Mouse (Mus musculus): ENCODE results near the gene Avpr2. TPM values are rescaled to one million over a fixed set of nuclear protein-coding genes. Genes with fewer than 3 reads are reported as not detected.

The Avpr2 gene
- polyA plus RNA-seq, 1 experiment, result not detected

DNA sequence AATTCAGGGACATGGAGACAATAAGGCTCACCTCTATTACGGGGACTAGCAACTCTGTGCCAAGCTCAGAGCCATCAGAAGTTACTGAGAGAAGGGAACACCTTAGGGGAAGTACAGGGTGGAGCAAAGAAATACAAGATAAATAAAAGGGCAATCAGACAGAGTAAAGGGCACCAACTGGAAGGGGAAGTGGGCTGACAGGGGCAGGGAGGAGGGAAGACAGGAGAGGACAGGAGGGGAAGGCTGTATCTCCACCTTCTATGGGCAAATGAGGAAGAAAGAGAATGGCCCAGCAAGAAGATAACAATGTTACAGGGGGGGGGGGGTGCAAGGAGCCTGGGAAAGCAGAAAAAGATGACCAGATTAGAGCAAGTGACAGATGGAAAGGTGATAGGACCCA lies 14.9 kb upstream of the Avpr2 start:
- Histone ChIP-seq H3K4me1 (ENCODE audit: control insufficient read depth, insufficient read depth, low read length) (no peaks in the 10 kb centered on the region), H3K4me3 (ENCODE audit: insufficient read depth, low read length) (no peak overlapping the region), H3K27ac (ENCODE audit: insufficient read depth, low read length) (no peak overlapping the region)
- TF ChIP-seq CTCF (IDR thresholded peaks at IDR 0.05; ENCODE audit: borderline replicate concordance, insufficient read depth, low read length) (no peak), POLR2A (IDR thresholded peaks at IDR 0.05; ENCODE audit: low read depth, low read length) (no peak)

DNA sequence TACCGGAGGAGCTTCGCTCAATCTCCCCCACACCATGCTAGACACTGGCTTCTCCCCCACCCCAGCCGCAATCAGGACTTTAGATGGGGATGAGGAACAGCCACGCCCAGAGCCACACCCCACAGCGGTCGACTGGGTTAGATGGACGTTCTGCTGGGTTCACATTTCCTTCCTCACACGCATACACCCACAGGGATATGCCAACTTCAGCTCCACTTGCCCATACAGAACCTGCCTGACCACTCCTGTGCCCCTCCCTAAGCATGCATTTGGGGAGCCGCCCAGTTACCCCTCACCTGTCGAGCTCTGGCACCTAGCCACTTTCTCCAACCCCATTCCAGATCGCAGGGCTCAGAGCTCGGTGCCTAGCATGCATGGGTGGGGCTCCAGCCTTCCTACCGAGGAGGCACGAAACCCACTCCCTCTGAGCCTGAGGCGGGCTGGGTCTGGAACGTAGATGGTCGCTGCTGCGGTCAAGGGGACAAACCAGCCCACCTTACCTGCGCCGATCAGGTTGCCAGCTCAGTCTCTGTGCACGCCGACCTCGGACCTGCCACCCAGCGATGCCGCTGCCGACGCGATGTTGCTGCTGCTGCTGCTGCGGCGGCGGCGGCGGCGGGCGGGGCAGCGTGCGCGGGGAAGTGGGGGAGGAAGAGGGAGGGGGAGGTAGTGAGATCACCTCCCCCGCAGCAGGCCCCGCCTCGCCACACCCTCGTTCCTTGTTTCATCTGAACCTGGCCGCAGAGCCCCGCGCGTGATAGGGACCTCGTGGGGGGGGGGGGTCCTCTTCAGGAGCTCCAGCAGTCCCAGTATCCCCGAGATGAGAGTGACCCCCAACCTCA lies 11.5 kb upstream of the Avpr2 start:
- TF ChIP-seq CTCF (IDR thresholded peaks at IDR 0.05; ENCODE audit: borderline replicate concordance, insufficient read depth, low read length), result no peak

DNA sequence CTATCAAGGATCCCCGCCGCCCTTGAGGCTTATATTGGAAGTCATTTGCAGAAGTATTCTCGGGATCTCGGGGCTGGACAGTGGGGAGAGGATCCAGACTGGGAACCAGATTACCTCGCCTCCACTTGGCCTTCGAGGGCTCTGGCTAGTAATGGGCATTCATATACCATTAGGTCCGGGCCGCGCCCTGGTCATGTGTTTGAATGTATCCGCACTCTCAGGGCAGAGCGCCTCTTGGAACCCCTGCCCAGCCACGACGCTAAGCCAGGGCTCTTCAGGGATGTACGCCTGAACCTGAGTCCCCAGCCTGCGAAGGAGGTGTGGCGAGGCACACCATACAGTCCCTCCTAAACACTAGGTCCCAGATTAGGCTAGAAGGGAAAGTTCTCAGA lies 10.9 kb upstream of the Avpr2 start:
- H3K27ac ChIP-seq (ENCODE audit: insufficient read depth, low read length), result no peak overlapping the region
- H3K4me3 ChIP-seq (ENCODE audit: insufficient read depth, low read length), result 0 out of 2 replicates have a peak overlapping the region, but pooled peaks have one; percentile 12
- TF ChIP-seq POLR2A (IDR thresholded peaks at IDR 0.05; ENCODE audit: low read depth, low read length) (no peak), CTCF (IDR thresholded peaks at IDR 0.05; ENCODE audit: borderline replicate concordance, insufficient read depth, low read length) (no peak)

More for the DNA sequence above, 11.5 kb upstream of the Avpr2 start:
- no peaks in the 10 kb centered on the region for H3K4me1 ChIP-seq (ENCODE audit: control insufficient read depth, insufficient read depth, low read length)
- no peak overlapping the region for H3K27ac ChIP-seq (ENCODE audit: insufficient read depth, low read length)
- H3K4me3 ChIP-seq (ENCODE audit: insufficient read depth, low read length), result peak overlapping the region; percentile 12

DNA sequence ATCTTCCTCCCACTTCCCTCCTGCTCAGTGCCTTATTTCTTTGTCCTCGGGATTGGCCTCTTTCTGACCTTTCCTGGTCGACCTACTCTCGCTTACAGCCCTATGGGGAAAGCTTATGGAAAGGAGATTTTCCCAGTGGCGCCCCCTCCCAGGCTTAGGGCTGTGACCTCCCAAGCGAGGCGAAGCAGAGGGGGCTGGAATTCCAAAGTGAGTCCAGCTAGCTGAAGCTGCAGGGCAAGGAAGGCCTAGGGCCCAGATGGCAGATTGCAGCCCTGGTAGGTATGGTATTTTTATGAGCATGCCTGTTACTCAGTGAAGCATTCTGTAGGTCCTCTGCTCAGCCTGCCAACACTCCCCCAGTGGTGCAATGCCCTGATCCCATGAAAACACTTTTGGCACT lies 10.4 kb upstream of the Avpr2 start:
- Histone ChIP-seq H3K4me3 (ENCODE audit: insufficient read depth, low read length) (no peak overlapping the region), H3K4me1 (ENCODE audit: control insufficient read depth, insufficient read depth, low read length) (no peaks in the 10 kb centered on the region), H3K27ac (ENCODE audit: insufficient read depth, low read length) (no peak overlapping the region)
- no peak for TF ChIP-seq CTCF (IDR thresholded peaks at IDR 0.05; ENCODE audit: borderline replicate concordance, insufficient read depth, low read length)
- no peak for TF ChIP-seq POLR2A (IDR thresholded peaks at IDR 0.05; ENCODE audit: low read depth, low read length)

More for the DNA sequence above, 10.9 kb upstream of the Avpr2 start:
- no peaks in the 10 kb centered on the region for H3K4me1 ChIP-seq (ENCODE audit: control insufficient read depth, insufficient read depth, low read length)

DNA sequence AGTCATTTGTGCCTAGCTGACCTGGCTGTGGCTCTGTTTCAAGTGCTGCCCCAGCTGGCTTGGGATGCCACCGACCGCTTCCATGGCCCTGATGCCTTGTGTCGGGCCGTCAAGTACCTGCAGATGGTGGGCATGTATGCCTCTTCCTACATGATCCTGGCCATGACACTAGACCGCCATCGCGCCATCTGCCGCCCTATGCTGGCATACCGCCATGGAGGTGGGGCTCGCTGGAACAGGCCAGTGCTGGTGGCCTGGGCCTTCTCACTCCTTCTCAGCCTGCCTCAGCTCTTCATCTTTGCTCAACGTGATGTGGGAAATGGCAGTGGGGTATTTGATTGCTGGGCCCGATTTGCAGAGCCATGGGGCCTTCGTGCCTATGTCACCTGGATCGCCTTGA lies 931 bp downstream of the Avpr2 start:
- H3K4me3 ChIP-seq (ENCODE audit: insufficient read depth, low read length), result no peak overlapping the region
- no peaks in the 10 kb centered on the region for H3K4me1 ChIP-seq (ENCODE audit: control insufficient read depth, insufficient read depth, low read length)
- no peak for TF ChIP-seq CTCF (IDR thresholded peaks at IDR 0.05; ENCODE audit: borderline replicate concordance, insufficient read depth, low read length)
- TF ChIP-seq POLR2A (IDR thresholded peaks at IDR 0.05; ENCODE audit: low read depth, low read length), result no peak
- H3K27ac ChIP-seq (ENCODE audit: insufficient read depth, low read length), result no peak overlapping the region

DNA sequence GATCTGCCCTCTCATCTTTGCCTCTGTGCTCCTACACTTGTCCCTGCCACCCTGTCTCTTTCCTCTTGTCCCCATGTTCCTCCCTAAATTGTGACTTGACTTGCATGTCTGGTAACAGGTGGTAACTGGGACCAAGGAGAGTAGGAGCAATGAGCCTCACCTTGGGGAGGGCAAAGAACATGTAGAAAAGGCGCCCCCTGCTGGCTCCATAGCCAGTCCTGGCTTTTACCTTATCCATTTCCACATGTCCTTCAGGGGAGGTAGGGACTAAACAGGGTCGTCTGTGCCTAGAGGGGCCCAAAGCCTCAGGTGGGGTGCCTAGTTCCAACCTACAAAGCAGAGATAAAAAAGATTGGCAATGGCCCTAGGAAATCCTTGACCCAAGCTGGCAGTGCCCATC lies 3.8 kb downstream of the Avpr2 start, which contains the start of gene L1cam:
L1cam (minus strand) TSS at position 387 of the 400 bp plus-strand sequence.
- TF ChIP-seq CTCF (IDR thresholded peaks at IDR 0.05; ENCODE audit: borderline replicate concordance, insufficient read depth, low read length) (no peak), POLR2A (IDR thresholded peaks at IDR 0.05; ENCODE audit: low read depth, low read length) (no peak)
- Histone ChIP-seq H3K4me3 (ENCODE audit: insufficient read depth, low read length) (no peak within 1 kb of the TSS), H3K27ac (ENCODE audit: insufficient read depth, low read length) (no peak within 1 kb of the TSS), H3K4me1 (ENCODE audit: control insufficient read depth, insufficient read depth, low read length) (no peaks in the 10 kb centered on the region)

DNA sequence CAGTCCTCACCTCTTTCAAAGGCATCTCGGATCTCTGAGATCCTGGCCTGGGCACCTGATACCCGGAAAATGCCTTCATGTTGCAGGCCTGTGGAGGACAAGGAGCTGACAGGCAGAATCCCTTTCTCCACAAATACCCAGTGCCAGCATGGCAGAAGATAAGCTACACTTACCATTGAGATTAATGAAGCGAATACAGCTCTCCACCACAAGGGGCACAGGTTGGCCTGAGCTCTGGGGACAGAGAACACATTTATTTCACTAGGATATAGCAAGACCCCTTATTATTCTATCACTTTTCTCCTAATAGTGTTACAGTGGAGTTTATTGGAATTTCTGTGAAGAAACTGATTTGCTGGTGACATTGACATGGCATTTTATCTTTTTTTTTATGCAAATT lies 6.1 kb downstream of the Avpr2 start:
- TF ChIP-seq CTCF (IDR thresholded peaks at IDR 0.05; ENCODE audit: borderline replicate concordance, insufficient read depth, low read length) (no peak), POLR2A (IDR thresholded peaks at IDR 0.05; ENCODE audit: low read depth, low read length) (no peak)
- Histone ChIP-seq H3K4me1 (ENCODE audit: control insufficient read depth, insufficient read depth, low read length) (no peaks in the 10 kb centered on the region), H3K27ac (ENCODE audit: insufficient read depth, low read length) (no peak overlapping the region), H3K4me3 (ENCODE audit: insufficient read depth, low read length) (no peak overlapping the region)

DNA sequence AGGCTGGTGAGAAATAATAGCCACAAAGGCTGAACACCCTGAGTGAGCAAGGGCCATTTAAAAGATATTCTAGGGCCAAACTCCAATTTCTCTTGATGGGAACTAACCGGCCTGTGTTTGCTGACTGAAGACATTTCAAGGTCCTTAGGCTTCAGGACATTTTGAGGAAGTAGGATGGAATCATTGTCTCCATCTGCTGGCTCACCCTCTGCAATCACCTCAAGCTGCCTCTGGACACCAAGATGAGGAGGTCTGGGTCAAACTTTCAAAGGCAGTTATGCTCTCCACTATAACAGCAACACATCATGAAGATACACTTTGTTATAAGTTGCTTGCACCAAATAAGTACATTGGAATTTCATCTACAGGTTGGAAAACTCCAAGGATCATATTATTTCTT lies 18.1 kb downstream of the Avpr2 start:
- TF ChIP-seq POLR2A (IDR thresholded peaks at IDR 0.05; ENCODE audit: low read depth, low read length) (no peak), CTCF (IDR thresholded peaks at IDR 0.05; ENCODE audit: borderline replicate concordance, insufficient read depth, low read length) (no peak)
- H3K4me3 ChIP-seq (ENCODE audit: insufficient read depth, low read length), result no peak overlapping the region
- H3K27ac ChIP-seq (ENCODE audit: insufficient read depth, low read length), result no peak overlapping the region
- H3K4me1 ChIP-seq (ENCODE audit: control insufficient read depth, insufficient read depth, low read length), result no peaks in the 10 kb centered on the region

DNA sequence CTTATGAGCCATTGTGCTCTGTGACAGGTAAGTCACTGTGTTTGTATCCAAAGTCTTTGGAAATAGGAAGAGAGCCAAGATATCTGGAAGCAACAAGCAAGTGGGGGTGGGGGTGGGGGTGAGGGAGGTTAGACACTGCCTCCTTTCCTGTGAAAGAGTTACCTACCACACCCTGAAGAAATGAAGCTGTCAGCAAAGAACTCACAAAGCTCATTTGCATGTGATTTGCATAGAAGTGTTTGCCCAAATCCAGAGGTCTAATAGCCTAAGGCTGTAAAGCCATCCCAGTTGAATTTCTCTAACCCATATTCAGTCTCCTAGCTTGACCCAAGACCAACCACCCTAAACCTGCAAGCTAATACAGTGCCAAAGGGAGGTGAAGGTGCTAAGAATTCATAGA lies 18.5 kb downstream of the Avpr2 start:
- Histone ChIP-seq H3K4me3 (ENCODE audit: insufficient read depth, low read length) (no peak overlapping the region), H3K4me1 (ENCODE audit: control insufficient read depth, insufficient read depth, low read length) (no peaks in the 10 kb centered on the region), H3K27ac (ENCODE audit: insufficient read depth, low read length) (no peak overlapping the region)
- no peak for TF ChIP-seq POLR2A (IDR thresholded peaks at IDR 0.05; ENCODE audit: low read depth, low read length)
- TF ChIP-seq CTCF (IDR thresholded peaks at IDR 0.05; ENCODE audit: borderline replicate concordance, insufficient read depth, low read length), result no peak

DNA sequence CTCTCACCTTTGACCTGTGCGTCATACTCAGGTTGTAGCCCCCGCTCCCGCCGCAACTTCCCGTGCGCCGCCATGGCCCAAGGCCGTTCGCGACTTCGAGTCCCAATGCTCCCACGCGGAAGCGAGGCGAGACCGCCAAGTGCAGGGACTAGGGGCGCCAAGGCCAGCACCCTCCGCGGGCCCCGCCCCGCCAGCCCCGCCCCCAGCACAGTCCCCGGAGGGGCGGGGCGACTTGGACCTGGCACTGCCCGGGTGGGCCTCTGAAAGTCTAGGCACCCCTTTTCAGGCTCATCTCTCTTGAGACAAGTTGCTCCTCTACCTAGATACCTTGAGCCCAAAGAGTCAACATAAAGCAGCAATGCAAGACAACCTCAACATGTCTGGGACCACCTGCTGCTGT lies 19.3 kb downstream of the Avpr2 start:
- no peak for TF ChIP-seq POLR2A (IDR thresholded peaks at IDR 0.05; ENCODE audit: low read depth, low read length)
- TF ChIP-seq CTCF (IDR thresholded peaks at IDR 0.05; ENCODE audit: borderline replicate concordance, insufficient read depth, low read length), result no peak
- no peaks in the 10 kb centered on the region for H3K4me1 ChIP-seq (ENCODE audit: control insufficient read depth, insufficient read depth, low read length)
- H3K4me3 ChIP-seq (ENCODE audit: insufficient read depth, low read length), result no peak overlapping the region
- H3K27ac ChIP-seq (ENCODE audit: insufficient read depth, low read length), result no peak overlapping the region
